Mouse (Mus musculus) spleen, adult 2 months (tissue): ENCODE data around the gene 1700012A03Rik. TPM values are rescaled to one million over a fixed set of nuclear protein-coding genes. Genes with fewer than 3 reads are reported as not detected.

Source experiments
- DNase-seq, 2 experiments: peaks; one replicate each; pipeline versions ENCODE4 v3.0.0 to v3.0.0-alpha.2; 2012 to 2021; ENCODE audit warnings: low spot score in 2 of 2, low read depth in 1 of 2
- H3K27ac ChIP-seq: fragments of 200-500 bp; 2 replicates; pipeline ENCODE4 v1.5.1; 2012; ENCODE audit warnings: low read length, inconsistent platforms; ENCODE audit not compliant: insufficient read depth
- H3K27me3 ChIP-seq: fragments of 200-500 bp; 2 replicates; pipeline ENCODE4 v1.6.1; 2012; ENCODE audit warnings: mild to moderate bottlenecking, moderate library complexity, low read length, inconsistent platforms; ENCODE audit not compliant: control insufficient read depth, insufficient read depth
- H3K36me3 ChIP-seq: fragments of 200-500 bp; 2 replicates; pipeline ENCODE4 v1.6.1; 2012; ENCODE audit warnings: mild to moderate bottlenecking, low read length, inconsistent platforms; ENCODE audit not compliant: control insufficient read depth, insufficient read depth
- H3K4me1 ChIP-seq: fragments of 200-500 bp; 2 replicates; pipeline ENCODE4 v1.6.1; 2011; ENCODE audit warnings: inconsistent platforms; ENCODE audit not compliant: control insufficient read depth, insufficient read depth, insufficient read length
- H3K4me3 ChIP-seq: fragments of 200-500 bp; 2 replicates; pipeline ENCODE4 v1.5.1; 2011; ENCODE audit warnings: mild to moderate bottlenecking, inconsistent platforms; ENCODE audit not compliant: insufficient read depth, insufficient read length; ENCODE audit errors: extremely low read depth
- CTCF ChIP-seq: fragments of 200-500 bp; IDR thresholded peaks from 2 replicates; pipeline ENCODE4 v1.5.1; 2011; ENCODE audit warnings: mild to moderate bottlenecking, inconsistent platforms; ENCODE audit not compliant: insufficient read depth, insufficient read length, insufficient replicate concordance; ENCODE audit errors: extremely low read depth
- POLR2A ChIP-seq: fragments of 200-500 bp; IDR thresholded peaks from 2 replicates; pipeline ENCODE4 v1.6.1; 2011; ENCODE audit warnings: low read depth, low read length, inconsistent platforms
- WGBS: fragments of 180-500 bp; shearing (Covaris S2); methylation state at CpG from one replicate; pipeline ENCODE4 v1.1.7; 2018; 5-methylcytosine and 5-hydroxymethylcytosine counted together
- polyA plus RNA-seq: library from polyadenylated mRNA; depleted of rRNA; stranded (reverse); fragments of >200 nt; gene quantifications from 2 replicates; pipeline ENCODE4 v1.2.3, GENCODE M21; 2012

1700012A03Rik gene
- polyA plus RNA-seq, 1 experiment, result not detected

DNA sequence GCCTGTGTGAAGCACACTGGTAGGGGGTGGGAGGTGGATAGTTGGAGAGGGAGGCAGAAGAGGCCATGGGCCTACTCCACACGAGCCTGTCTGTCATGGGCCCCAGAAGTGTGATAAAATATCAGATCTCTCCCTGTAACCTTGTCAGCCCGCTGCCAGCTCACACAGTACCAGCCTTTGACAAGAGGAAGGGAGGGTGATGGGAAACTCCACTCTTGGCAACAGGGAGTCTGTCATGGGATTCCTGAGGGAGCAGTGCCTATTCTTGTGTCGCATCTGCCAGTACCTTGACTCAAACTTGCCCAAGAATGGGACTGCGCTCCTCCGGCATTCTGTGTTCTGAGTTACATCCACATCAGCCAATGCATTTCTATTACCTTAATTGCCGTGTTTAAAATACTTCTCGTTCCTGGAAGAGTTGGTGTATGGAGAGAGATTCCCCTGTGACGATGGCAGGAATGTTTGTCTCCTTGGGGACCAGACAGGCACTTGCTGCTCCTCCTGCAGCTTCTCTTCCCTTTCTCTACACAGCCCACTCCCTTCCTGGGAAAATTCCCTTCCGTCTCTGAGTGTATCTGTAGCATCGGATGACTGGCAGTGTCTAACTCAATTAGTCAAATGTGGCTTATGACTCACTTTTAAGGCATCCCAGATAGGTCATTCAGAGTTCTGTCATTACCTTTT, 28.1 kb upstream of the 1700012A03Rik start:
- Histone ChIP-seq H3K27me3 (no peaks in the 10 kb centered on the region), H3K4me3 (no peak overlapping the region), H3K36me3 (no peaks in the 10 kb centered on the region), H3K4me1 (no peaks in the 10 kb centered on the region), H3K27ac (no peak overlapping the region)
- no peak for DNase-seq
- no peak for TF ChIP-seq POLR2A
- no peak for TF ChIP-seq CTCF
- 87% methylated on average over 10 of the region's 10 CpGs for WGBS

DNA sequence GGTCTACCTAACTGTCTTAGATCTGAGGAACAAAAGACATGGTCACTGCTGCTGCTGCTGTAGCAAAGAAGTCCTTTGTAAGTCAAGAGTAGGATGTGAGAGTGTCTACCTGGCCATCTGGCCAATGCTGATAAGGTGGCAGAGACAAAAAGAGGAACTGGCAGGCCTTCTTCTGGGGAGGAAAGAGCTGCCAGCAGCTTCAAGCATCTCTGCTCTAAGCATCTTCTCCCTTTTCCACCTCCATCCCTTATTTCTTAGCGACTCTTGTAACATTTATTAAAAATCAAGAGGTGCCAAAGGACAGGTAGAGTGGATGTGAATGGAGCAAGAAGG, 27.5 kb upstream of the 1700012A03Rik start:
- Histone ChIP-seq H3K36me3 (no peaks in the 10 kb centered on the region), H3K4me1 (no peaks in the 10 kb centered on the region), H3K27ac (no peak overlapping the region), H3K27me3 (no peaks in the 10 kb centered on the region), H3K4me3 (no peak overlapping the region)
- no peak for TF ChIP-seq CTCF
- no peak for TF ChIP-seq POLR2A
- 46% methylated on average over 1 of the region's 1 CpGs for WGBS
- no peak for DNase-seq

DNA sequence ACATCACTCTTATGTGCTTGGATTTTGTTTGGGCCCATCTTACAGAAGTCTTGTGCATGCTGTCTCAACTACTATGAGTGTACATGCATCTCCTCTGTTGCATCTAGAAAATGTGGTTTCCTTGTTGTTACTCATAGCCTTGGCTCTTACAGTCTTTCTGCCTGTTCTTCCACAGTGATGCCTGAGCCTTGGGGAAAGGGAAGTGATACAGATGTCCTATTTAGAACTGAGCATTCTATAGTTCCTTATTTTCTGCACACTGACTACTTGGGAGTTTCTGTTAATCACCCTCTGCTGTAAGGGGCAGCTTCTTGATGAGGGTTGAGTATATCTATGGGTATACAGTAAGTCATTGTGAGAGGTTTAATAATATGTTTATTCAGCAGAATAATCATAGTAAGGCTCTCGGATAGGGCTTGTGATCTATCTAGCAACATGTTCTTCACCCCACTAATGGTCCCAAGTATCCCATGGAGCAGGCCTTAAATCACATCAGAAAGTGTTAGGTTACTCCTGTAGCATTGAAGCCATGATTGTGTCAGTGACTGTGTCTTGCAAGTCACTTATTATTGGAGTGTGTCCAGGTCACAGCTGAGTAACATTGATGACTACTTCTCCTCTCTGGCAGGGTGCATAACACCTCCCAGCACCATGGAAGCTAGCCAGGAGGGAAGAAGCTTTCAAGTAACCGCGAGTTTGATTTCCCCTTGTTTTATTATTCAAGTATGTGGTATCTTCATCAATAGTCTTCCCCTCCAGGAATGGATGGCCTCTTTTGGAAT, 21.6 kb upstream of the 1700012A03Rik start:
- Histone ChIP-seq H3K4me1 (no peaks in the 10 kb centered on the region), H3K4me3 (no peak overlapping the region), H3K27me3 (no peaks in the 10 kb centered on the region), H3K36me3 (no peaks in the 10 kb centered on the region), H3K27ac (no peak overlapping the region)
- no peak for TF ChIP-seq CTCF
- no peak for TF ChIP-seq POLR2A
- DNase-seq, result no peak
- WGBS, result 50% methylated on average over 3 of the region's 3 CpGs

GRCm38 (mm10) chr6:32034226-32034625, 15.8 kb upstream of the 1700012A03Rik start:
- no peak overlapping the region for H3K27ac ChIP-seq
- H3K27me3 ChIP-seq, result no peaks in the 10 kb centered on the region
- 83% methylated on average over 2 of the region's 2 CpGs for WGBS
- no peaks in the 10 kb centered on the region for H3K4me1 ChIP-seq
- no peak for TF ChIP-seq POLR2A
- no peak for DNase-seq
- H3K36me3 ChIP-seq, result no peaks in the 10 kb centered on the region
- no peak overlapping the region for H3K4me3 ChIP-seq

DNA sequence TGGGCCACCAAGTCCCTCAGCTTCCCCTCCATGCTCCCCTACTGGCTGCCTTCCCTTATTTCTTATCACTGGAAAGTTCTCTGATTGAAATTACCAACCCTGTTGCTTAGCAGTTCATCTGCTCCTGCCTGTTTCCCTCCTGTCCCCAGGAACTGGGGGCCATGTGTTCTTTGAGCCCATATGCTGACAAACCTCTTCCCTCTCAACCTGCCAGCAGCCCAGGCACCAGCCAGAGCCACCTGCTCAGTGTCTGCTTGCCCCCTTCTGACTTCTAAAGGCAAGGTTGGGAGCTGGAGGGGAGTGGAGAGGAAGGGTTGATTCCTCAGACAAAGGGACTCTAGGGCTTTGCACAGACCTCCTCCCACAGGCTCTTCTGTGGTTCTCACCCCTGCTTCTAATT, 4.7 kb upstream of the 1700012A03Rik start:
- TF ChIP-seq CTCF, result no peak
- no peak for TF ChIP-seq POLR2A
- H3K4me3 ChIP-seq, result no peak overlapping the region
- no peaks in the 10 kb centered on the region for H3K27me3 ChIP-seq

DNA sequence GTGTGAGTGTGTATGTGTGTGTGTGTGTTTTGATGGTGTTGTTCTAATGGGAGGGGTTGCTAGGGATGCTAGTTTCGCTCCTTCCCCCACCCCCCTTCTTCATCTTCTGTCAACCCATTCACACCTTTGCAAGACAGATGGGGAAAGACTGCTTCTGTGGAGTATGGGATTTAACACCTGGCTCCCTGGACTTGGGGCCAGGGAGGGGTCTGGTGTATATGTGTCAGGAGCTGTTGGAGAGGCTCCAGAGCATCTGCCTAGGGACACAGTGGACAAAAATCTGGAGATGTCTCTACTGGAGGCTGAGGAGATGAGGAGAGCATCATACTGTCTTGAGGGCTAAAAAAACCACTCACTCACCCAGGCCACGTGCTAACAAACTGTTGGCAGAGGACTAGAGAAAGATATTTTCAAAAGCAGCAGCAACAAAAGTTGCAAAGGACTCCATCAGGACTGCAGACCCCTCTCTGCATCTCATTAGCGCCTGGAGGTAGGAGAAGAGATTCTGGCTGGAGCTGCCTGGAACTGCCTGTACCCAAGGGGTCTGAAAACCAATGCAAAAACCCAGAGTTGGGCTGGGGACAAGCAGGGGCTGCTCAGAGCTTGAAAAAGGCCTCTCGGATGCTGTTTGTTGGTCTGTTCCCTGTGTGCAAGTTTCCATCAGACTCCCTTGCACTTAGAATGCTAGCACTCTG, 643 bp upstream of the 1700012A03Rik start:
- DNase-seq, result no peak
- 72% methylated on average over 4 of the region's 4 CpGs for WGBS

More for the DNA sequence above, 4.7 kb upstream of the 1700012A03Rik start:
- Histone ChIP-seq H3K27ac (no peak overlapping the region), H3K4me1 (no peaks in the 10 kb centered on the region), H3K36me3 (no peaks in the 10 kb centered on the region)
- no peak for DNase-seq

More for the DNA sequence above, 643 bp upstream of the 1700012A03Rik start:
- Histone ChIP-seq H3K36me3 (no peaks in the 10 kb centered on the region), H3K4me3 (no peak overlapping the region), H3K27me3 (no peaks in the 10 kb centered on the region), H3K4me1 (no peaks in the 10 kb centered on the region), H3K27ac (no peak overlapping the region)
- TF ChIP-seq CTCF (no peak), POLR2A (no peak)
